Mouse (Mus musculus): ENCODE results near the gene Slc26a11. TPM values are rescaled to one million over a fixed set of nuclear protein-coding genes. Genes with fewer than 3 reads are reported as not detected.

The Slc26a11 gene
- 1 to 10 TPM; 4.9 to 6.7 TPM for total RNA-seq (2021)
- long read RNA-seq, experiment 1, partial matches to known transcripts = 2 of 7 reads
- long read RNA-seq, experiment 1, other reads (novel, unspliced or antisense) = 3 of 7 reads
- long read RNA-seq, experiment 2, partial matches to known transcripts = 1 of 6 reads
- long read RNA-seq, experiment 2, other reads (novel, unspliced or antisense) = 3 of 6 reads

GRCm38 (mm10) chr11:119355443-119356385, at the start of gene Slc26a11, which contains the start of gene Sgsh:
Gene Slc26a11 (plus strand): TSS chr11:119355557.
Gene Sgsh (minus strand): TSS chr11:119355536.
- peak within 1 kb of the TSS; percentile 92 for H3K27ac ChIP-seq
- DNase-seq (ENCODE audit: low spot score in 2 of 2) = peak; percentile 68 to 73
- TF ChIP-seq CTCF (conservative IDR thresholded peaks at IDR 0.05) = no peak
- peak within 1 kb of the TSS; percentile 77 for H3K4me3 ChIP-seq

GRCm38 (mm10) chr11:119306762-119307657, 48.3 kb upstream of the Slc26a11 start:
- no peak overlapping the region for H3K27ac ChIP-seq
- no peak overlapping the region for H3K4me3 ChIP-seq
- no peak for TF ChIP-seq CTCF (conservative IDR thresholded peaks at IDR 0.05)
- DNase-seq (ENCODE audit: low spot score in 2 of 2) = no peak

GRCm38 (mm10) chr11:119307658-119307867, 47.8 kb upstream of the Slc26a11 start, which contains the start of gene Card14:
Gene Card14 (plus strand): TSS chr11:119307768.
- Histone ChIP-seq H3K27ac (no peak within 1 kb of the TSS), H3K4me3 (no peak within 1 kb of the TSS)
- DNase-seq (ENCODE audit: low spot score in 2 of 2) = no peak
- no peak for TF ChIP-seq CTCF (conservative IDR thresholded peaks at IDR 0.05)

- TF ChIP-seq CTCF (conservative IDR thresholded peaks at IDR 0.05) = no peak
- DNase-seq (ENCODE audit: low spot score in 2 of 2) = no peak
- H3K27ac ChIP-seq = no peak overlapping the region
- H3K4me3 ChIP-seq = no peak overlapping the region
Observed at GRCm38 (mm10) chr11:119307916-119308315, 47.4 kb upstream of the Slc26a11 start.

GRCm38 (mm10) chr11:119310621-119311020, 44.7 kb upstream of the Slc26a11 start:
- Histone ChIP-seq H3K4me3 (no peak overlapping the region), H3K27ac (no peak overlapping the region)
- DNase-seq (ENCODE audit: low spot score in 2 of 2) = no peak
- no peak for TF ChIP-seq CTCF (conservative IDR thresholded peaks at IDR 0.05)

GRCm38 (mm10) chr11:119314252-119314936, 41.0 kb upstream of the Slc26a11 start:
- no peak for TF ChIP-seq CTCF (conservative IDR thresholded peaks at IDR 0.05)

GRCm38 (mm10) chr11:119316720-119317119, 38.6 kb upstream of the Slc26a11 start:
- TF ChIP-seq CTCF (conservative IDR thresholded peaks at IDR 0.05) = no peak
- Histone ChIP-seq H3K27ac (no peak overlapping the region), H3K4me3 (no peak overlapping the region)
- DNase-seq (ENCODE audit: low spot score in 2 of 2) = no peak

More at GRCm38 (mm10) chr11:119314252-119314936, 41.0 kb upstream of the Slc26a11 start:
- DNase-seq (ENCODE audit: low spot score in 2 of 2) = no peak
- H3K27ac ChIP-seq = no peak overlapping the region
- no peak overlapping the region for H3K4me3 ChIP-seq

- no peak for TF ChIP-seq CTCF (conservative IDR thresholded peaks at IDR 0.05)
- DNase-seq (ENCODE audit: low spot score in 2 of 2) = no peak
Observed at GRCm38 (mm10) chr11:119322521-119322920, 32.8 kb upstream of the Slc26a11 start.

GRCm38 (mm10) chr11:119325068-119325467, 30.3 kb upstream of the Slc26a11 start:
- TF ChIP-seq CTCF (conservative IDR thresholded peaks at IDR 0.05) = peak; percentile 49
- no peak overlapping the region for H3K4me3 ChIP-seq
- no peak for DNase-seq (ENCODE audit: low spot score in 2 of 2)
- no peak overlapping the region for H3K27ac ChIP-seq

More at GRCm38 (mm10) chr11:119322521-119322920, 32.8 kb upstream of the Slc26a11 start:
- Histone ChIP-seq H3K4me3 (no peak overlapping the region), H3K27ac (no peak overlapping the region)

- H3K27ac ChIP-seq = no peak overlapping the region
- DNase-seq (ENCODE audit: low spot score in 2 of 2) = no peak
- TF ChIP-seq CTCF (conservative IDR thresholded peaks at IDR 0.05) = no peak
- H3K4me3 ChIP-seq = no peak overlapping the region
Observed at GRCm38 (mm10) chr11:119330592-119330991, 24.8 kb upstream of the Slc26a11 start.

- no peak for TF ChIP-seq CTCF (conservative IDR thresholded peaks at IDR 0.05)
- H3K27ac ChIP-seq = no peak overlapping the region
- no peak overlapping the region for H3K4me3 ChIP-seq
- DNase-seq (ENCODE audit: low spot score in 2 of 2) = no peak
Observed at GRCm38 (mm10) chr11:119331970-119332369, 23.4 kb upstream of the Slc26a11 start.

All from layer of hippocampus, adult 2 months (tissue).